Mouse (Mus musculus): ENCODE results near the gene Clrn3. TPM values are rescaled to one million over a fixed set of nuclear protein-coding genes. Genes with fewer than 3 reads are reported as not detected.
A peak's percentile ranks its signal among the peaks of the same experiment; 100 is the strongest.

The Clrn3 gene
- total and polyA plus RNA-seq, 3 experiments: not detected

DNA sequence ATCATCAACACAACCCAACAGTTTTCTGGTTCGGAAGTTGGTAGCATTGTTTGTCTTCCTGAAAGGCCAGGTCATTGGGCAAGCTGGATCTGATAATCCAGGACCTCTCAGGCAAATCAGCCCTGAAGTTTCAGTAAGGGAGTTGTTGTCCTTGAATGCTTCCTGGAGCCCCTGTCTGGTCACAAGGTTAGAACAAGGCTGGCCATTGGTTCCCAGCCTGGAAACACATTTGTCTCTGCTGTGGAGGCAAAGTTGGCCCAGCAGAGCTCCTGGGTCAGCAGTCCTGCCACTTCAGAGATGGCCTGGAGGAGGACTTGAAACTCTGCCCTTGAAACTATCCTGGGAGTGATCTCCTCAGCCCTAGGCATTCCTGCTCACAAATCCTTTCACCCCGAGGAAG lies 11.0 kb upstream of the Clrn3 start:
- TF ChIP-seq MXI1 (IDR thresholded peaks at IDR 0.05; ENCODE audit: low read depth, low read length) (no peak), USF2 (IDR thresholded peaks at IDR 0.05; ENCODE audit: borderline replicate concordance in 1 of 2, insufficient read depth in 1 of 2, low read depth in 1 of 2, low read length in 2 of 2) (no peak), HCFC1 (IDR thresholded peaks at IDR 0.05; ENCODE audit: low read depth, low read length) (no peak)
- Histone ChIP-seq H3K27me3 (ENCODE audit: control insufficient read depth in 1 of 2, insufficient read depth in 2 of 2, low read length in 2 of 2) (no peaks in the 10 kb centered on the region), H3K4me1 (ENCODE audit: control insufficient read depth in 1 of 2, insufficient read depth in 2 of 2, low read length in 2 of 2) (peaks cover 2 to 43% of the 10 kb centered on the region in 2 experiments; a peak in 3 of 4 replicates), H3K36me3 (ENCODE audit: control insufficient read depth in 1 of 2, insufficient read depth in 2 of 2, low read length in 2 of 2) (peaks cover 0 to 20% of the 10 kb centered on the region in 2 experiments; a peak in 2 of 4 replicates), H3K9me3 (replicated peaks; ENCODE audit: insufficient read depth, low read length) (no peaks in the 10 kb centered on the region), H3K27ac (ENCODE audit: control insufficient read depth, low read depth, low read length) (no peak overlapping the region), H3K79me2 (ENCODE audit: control insufficient read depth, insufficient read depth, low read length, poor library complexity) (peaks cover 37% of the 10 kb centered on the region), H3K9ac (ENCODE audit: control insufficient read depth, low read depth, low read length, poor library complexity, severe bottlenecking) (peak overlapping the region; percentile 74), H3K4me3 (ENCODE audit: control insufficient read depth in 1 of 2, insufficient read depth in 1 of 2, low read depth in 2 of 2, low read length in 2 of 2) (peak overlapping the region in 1 of 2 experiments; percentile 88; a peak in 1 of 4 replicates)
- DNase-seq (ENCODE audit: low read depth, low spot score): peak; percentile 22

DNA sequence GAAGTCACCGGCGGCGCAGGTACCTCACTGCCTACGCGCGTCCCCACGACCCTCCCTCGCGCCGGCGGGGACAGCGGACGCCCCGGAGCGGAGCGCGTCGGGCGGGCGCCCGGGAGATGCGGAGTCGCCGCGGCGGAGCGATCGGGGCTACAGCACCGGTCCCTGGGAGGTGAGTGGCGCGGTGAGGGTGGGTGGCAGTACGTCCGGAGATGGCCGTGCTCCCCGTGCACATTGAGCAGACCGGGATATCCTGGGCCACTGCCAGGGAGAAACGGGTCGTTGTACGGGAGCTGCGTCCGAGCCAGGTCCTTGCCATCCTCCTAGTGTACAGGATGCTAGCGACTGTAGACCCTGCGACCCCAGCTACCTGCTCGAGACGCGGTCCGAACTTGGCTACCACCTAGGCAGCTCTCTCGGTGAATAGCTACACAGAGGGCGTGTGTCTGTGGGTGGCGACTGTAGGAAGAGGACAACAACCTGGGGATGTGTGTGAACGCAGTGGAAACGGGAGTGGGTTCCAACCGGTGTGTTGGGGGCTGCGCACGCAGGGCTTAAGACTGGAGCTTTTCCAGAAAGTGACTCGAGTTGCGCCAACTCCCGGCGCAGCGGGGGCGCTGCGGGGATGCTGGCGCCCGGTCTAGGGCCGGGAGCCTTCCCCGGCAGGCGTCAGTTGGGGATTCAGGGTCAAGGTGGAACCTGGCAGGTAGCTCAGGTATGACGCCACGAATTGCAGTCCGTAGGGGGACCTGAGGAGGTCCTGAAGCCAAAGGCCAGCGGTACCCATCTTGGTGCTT lies 9.7 kb upstream of the Clrn3 start:
- H3K27ac ChIP-seq (ENCODE audit: control insufficient read depth, low read depth, low read length): peak overlapping the region; percentile 25
- peaks cover 2 to 43% of the 10 kb centered on the region in 2 experiments; a peak in 3 of 4 replicates for H3K4me1 ChIP-seq (ENCODE audit: control insufficient read depth in 1 of 2, insufficient read depth in 2 of 2, low read length in 2 of 2)
- peaks cover 0 to 20% of the 10 kb centered on the region in 2 experiments; a peak in 2 of 4 replicates for H3K36me3 ChIP-seq (ENCODE audit: control insufficient read depth in 1 of 2, insufficient read depth in 2 of 2, low read length in 2 of 2)
- peaks cover 37% of the 10 kb centered on the region for H3K79me2 ChIP-seq (ENCODE audit: control insufficient read depth, insufficient read depth, low read length, poor library complexity)
- no peaks in the 10 kb centered on the region for H3K9me3 ChIP-seq (replicated peaks; ENCODE audit: insufficient read depth, low read length)
- H3K9ac ChIP-seq (ENCODE audit: control insufficient read depth, low read depth, low read length, poor library complexity, severe bottlenecking): peak overlapping the region; percentile 74
- H3K27me3 ChIP-seq (ENCODE audit: control insufficient read depth in 1 of 2, insufficient read depth in 2 of 2, low read length in 2 of 2): no peaks in the 10 kb centered on the region
- H3K4me3 ChIP-seq (ENCODE audit: control insufficient read depth in 1 of 2, insufficient read depth in 1 of 2, low read depth in 2 of 2, low read length in 2 of 2): peak overlapping the region; percentile 87 to 88
- peak; percentile 60 for DNase-seq (ENCODE audit: low read depth, low spot score)
- peak in 1 of 3 experiments; percentile 3; a peak in 1 of 6 replicates for TF ChIP-seq CTCF (IDR thresholded peaks at IDR 0.05 in 2 of 3, conservative IDR thresholded peaks at IDR 0.05 in 1 of 3; ENCODE audit: control insufficient read depth in 1 of 3, insufficient read depth in 1 of 3, low read depth in 2 of 3, low read length in 3 of 3, poor library complexity in 1 of 3, severe bottlenecking in 1 of 3)
- TF ChIP-seq MXI1 (IDR thresholded peaks at IDR 0.05; ENCODE audit: low read depth, low read length): no peak; the same call in 1 of the 2 replicates
- TF ChIP-seq NRF1 (IDR thresholded peaks at IDR 0.05; ENCODE audit: insufficient read depth, low read depth, low read length, poor library complexity, severe bottlenecking): peak; percentile 32; the same call in 1 of the 2 replicates
- TF ChIP-seq UBTF (IDR thresholded peaks at IDR 0.05; ENCODE audit: borderline replicate concordance, insufficient read depth, low read depth, low read length): 0 out of 2 replicates have a peak, but pooled peaks have one; percentile 63

DNA sequence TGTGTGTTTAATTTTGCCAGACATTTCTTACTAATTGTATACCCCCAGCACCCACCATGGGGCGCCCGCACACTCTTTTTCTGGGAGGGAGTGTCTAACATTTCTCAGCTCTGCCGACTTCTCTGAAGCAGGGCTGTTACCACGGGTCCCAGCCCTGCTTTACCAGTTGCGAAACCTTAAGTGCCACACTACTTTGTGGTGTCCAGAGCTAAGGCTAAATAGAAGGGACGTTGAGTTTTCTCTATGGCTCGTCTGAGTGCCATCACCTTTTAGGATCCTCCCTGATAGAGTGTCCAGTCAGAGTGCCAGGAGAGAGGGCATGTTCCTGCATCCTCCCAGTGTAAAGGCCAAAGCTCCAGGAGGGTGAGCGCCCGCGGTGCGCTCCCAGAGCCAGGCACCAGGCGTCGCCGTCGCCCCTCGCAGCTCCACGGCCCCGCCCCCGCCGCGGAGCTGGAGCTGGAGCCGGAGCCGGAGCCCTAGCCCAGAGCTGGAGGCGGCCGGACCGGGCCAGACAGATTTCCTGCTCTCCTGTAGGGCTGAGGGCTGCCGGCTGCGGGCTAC lies 9.0 kb upstream of the Clrn3 start, which contains the start of gene Ptpre:
Gene Ptpre (plus strand): TSS at position 141 of the 561 bp plus-strand sequence.
- no peaks in the 10 kb centered on the region for H3K9me3 ChIP-seq (replicated peaks; ENCODE audit: insufficient read depth, low read length)
- DNase-seq (ENCODE audit: low read depth, low spot score): peak; percentile 91
- H3K4me3 ChIP-seq (ENCODE audit: control insufficient read depth in 1 of 2, insufficient read depth in 1 of 2, low read depth in 2 of 2, low read length in 2 of 2): peak within 1 kb of the TSS; percentile 87 to 88
- peak within 1 kb of the TSS; percentile 69 for H3K27ac ChIP-seq (ENCODE audit: control insufficient read depth, low read depth, low read length)
- H3K4me1 ChIP-seq (ENCODE audit: control insufficient read depth in 1 of 2, insufficient read depth in 2 of 2, low read length in 2 of 2): peaks cover 2 to 43% of the 10 kb centered on the region in 2 experiments; a peak in 3 of 4 replicates
- H3K27me3 ChIP-seq (ENCODE audit: control insufficient read depth in 1 of 2, insufficient read depth in 2 of 2, low read length in 2 of 2): no peaks in the 10 kb centered on the region
- H3K9ac ChIP-seq (ENCODE audit: control insufficient read depth, low read depth, low read length, poor library complexity, severe bottlenecking): peak within 1 kb of the TSS; percentile 74
- H3K36me3 ChIP-seq (ENCODE audit: control insufficient read depth in 1 of 2, insufficient read depth in 2 of 2, low read length in 2 of 2): peaks cover 0 to 20% of the 10 kb centered on the region in 2 experiments; a peak in 2 of 4 replicates
- peaks cover 35% of the 10 kb centered on the region for H3K79me2 ChIP-seq (ENCODE audit: control insufficient read depth, insufficient read depth, low read length, poor library complexity)
- no peak for TF ChIP-seq ZNF384 (IDR thresholded peaks at IDR 0.05; ENCODE audit: low read depth, low read length)
- TF ChIP-seq SMC3 (IDR thresholded peaks at IDR 0.05; ENCODE audit: low read depth, low read length): peak; percentile 92
- TF ChIP-seq MAZ (IDR thresholded peaks at IDR 0.05; ENCODE audit: low read depth, low read length): peak; percentile 74; the same call in 1 of the 2 replicates
- TF ChIP-seq ETS1 (IDR thresholded peaks at IDR 0.05; ENCODE audit: low read depth, low read length): no peak
- no peak for TF ChIP-seq CHD2 (IDR thresholded peaks at IDR 0.05; ENCODE audit: low read length)
- TF ChIP-seq GABPA (IDR thresholded peaks at IDR 0.05; ENCODE audit: low read depth, low read length): no peak
- 0 out of 4 replicates have a peak, but pooled peaks of 1 of the 2 experiments have one; percentile 7 for TF ChIP-seq POLR2A (IDR thresholded peaks at IDR 0.05; ENCODE audit: control insufficient read depth in 1 of 2, insufficient read depth in 1 of 2, low read depth in 1 of 2, low read length in 2 of 2, poor library complexity in 1 of 2)
- no peak for TF ChIP-seq BHLHE40 (IDR thresholded peaks at IDR 0.05; ENCODE audit: borderline replicate concordance, low read depth, low read length)
- no peak for TF ChIP-seq JUND (IDR thresholded peaks at IDR 0.05; ENCODE audit: low read depth, low read length)
- TF ChIP-seq UBTF (IDR thresholded peaks at IDR 0.05; ENCODE audit: borderline replicate concordance, insufficient read depth, low read depth, low read length): no peak
- no peak for TF ChIP-seq MAX (IDR thresholded peaks at IDR 0.05; ENCODE audit: low read length)
- peak; percentile 47 to 89 (median 79); a peak in 5 of 6 replicates for TF ChIP-seq CTCF (IDR thresholded peaks at IDR 0.05 in 2 of 3, conservative IDR thresholded peaks at IDR 0.05 in 1 of 3; ENCODE audit: control insufficient read depth in 1 of 3, insufficient read depth in 1 of 3, low read depth in 2 of 3, low read length in 3 of 3, poor library complexity in 1 of 3, severe bottlenecking in 1 of 3)
- no peak for TF ChIP-seq USF1 (IDR thresholded peaks at IDR 0.05; ENCODE audit: low read depth, low read length)
- peak; percentile 21; the same call in 1 of the 2 replicates for TF ChIP-seq TCF12 (IDR thresholded peaks at IDR 0.05; ENCODE audit: low read depth, low read length)
- TF ChIP-seq TAL1 (IDR thresholded peaks at IDR 0.05; ENCODE audit: low read length): no peak
- TF ChIP-seq NELFE (IDR thresholded peaks at IDR 0.05; ENCODE audit: low read depth, low read length): no peak; the same call in 1 of the 2 replicates
- peak; percentile 78 for TF ChIP-seq SIN3A (IDR thresholded peaks at IDR 0.05; ENCODE audit: low read length)

All from MEL (cell line).